Mouse (Mus musculus): ENCODE results near the gene Kcnt1. TPM values are rescaled to one million over a fixed set of nuclear protein-coding genes. Genes with fewer than 3 reads are reported as not detected.

The Kcnt1 gene
- total and polyA plus RNA-seq, 3 experiments, result 0.04 TPM; not detected in 2

DNA sequence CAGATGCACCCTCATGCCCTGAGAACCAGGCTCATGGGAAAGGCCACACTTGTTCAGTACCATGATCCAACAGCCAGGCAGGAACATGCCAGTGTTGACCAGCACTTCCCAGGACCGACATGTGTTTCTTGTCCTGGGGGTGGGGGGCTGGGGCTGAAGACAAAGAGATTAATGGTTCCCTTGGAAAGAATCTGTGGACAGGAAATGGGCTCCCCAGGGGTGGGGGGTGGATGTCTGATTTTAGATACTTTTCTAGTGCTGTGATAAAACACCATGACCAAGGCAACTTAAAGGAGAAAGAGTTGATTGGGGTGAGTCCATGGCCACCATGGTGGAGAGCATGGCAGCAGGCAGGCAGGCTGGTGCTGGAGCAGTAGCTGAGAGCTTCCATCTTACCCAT lies 18.7 kb downstream of the Kcnt1 start:
- no peak overlapping the region for H3K9ac ChIP-seq (ENCODE audit: insufficient read depth, low read depth)
- no peaks in the 10 kb centered on the region for H3K9me3 ChIP-seq (replicated peaks; ENCODE audit: low read length)
- H3K4me3 ChIP-seq (replicated peaks in 1 of 3; ENCODE audit: low read depth in 2 of 3, low read length in 2 of 3, poor library complexity in 1 of 3), result no peak overlapping the region
- no peaks in the 10 kb centered on the region for H3K79me2 ChIP-seq (replicated peaks; ENCODE audit: control insufficient read depth, extremely low read depth, insufficient read depth, poor library complexity, severe bottlenecking)
- H3K4me2 ChIP-seq (ENCODE audit: insufficient read depth, low read depth, poor library complexity, severe bottlenecking), result no peak overlapping the region
- no peaks in the 10 kb centered on the region for H3K4me1 ChIP-seq (ENCODE audit: control insufficient read depth in 1 of 2, insufficient read depth in 2 of 2)
- dilution Hi-C loops (cut with MboI; ENCODE audit: extremely low pct_ligation_motif_present, extremely low pct_unique_long_range_greater_than_20kb, low sequenced_read_pairs) (no loop called here), in situ Hi-C loops (cut with MboI; ENCODE audit: low pct_ligation_motif_present, low pct_unique_long_range_greater_than_20kb, low sequenced_read_pairs) (no loop called here)
- DNase-seq (ENCODE audit: extremely low read depth), result no peak
- TF ChIP-seq JUND (conservative IDR thresholded peaks at IDR 0.05; ENCODE audit: low read depth, low read length), result no peak
- no peak for TF ChIP-seq E2F4 (IDR thresholded peaks at IDR 0.05; ENCODE audit: insufficient replicate concordance, low read depth, low read length)
- peaks cover 93% of the 10 kb centered on the region for H3K27me3 ChIP-seq (replicated peaks)
- H3K36me3 ChIP-seq (replicated peaks in 1 of 2; ENCODE audit: control insufficient read depth in 1 of 2, insufficient read depth in 1 of 2, low read length in 1 of 2), result no peaks in the 10 kb centered on the region
- no peak overlapping the region for H3K27ac ChIP-seq (ENCODE audit: insufficient read depth, low read depth)

- no peaks in the 10 kb centered on the region for H3K9me3 ChIP-seq (replicated peaks; ENCODE audit: low read length)
- DNase-seq (ENCODE audit: extremely low read depth), result no peak
- no peak overlapping the region for H3K4me2 ChIP-seq (ENCODE audit: insufficient read depth, low read depth, poor library complexity, severe bottlenecking)
- H3K27ac ChIP-seq (ENCODE audit: insufficient read depth, low read depth), result no peak overlapping the region
- in situ Hi-C loops (cut with MboI; ENCODE audit: low pct_ligation_motif_present, low pct_unique_long_range_greater_than_20kb, low sequenced_read_pairs), result no loop called here
- H3K27me3 ChIP-seq (replicated peaks), result peaks cover 94% of the 10 kb centered on the region
- no peak overlapping the region for H3K9ac ChIP-seq (ENCODE audit: insufficient read depth, low read depth)
- H3K36me3 ChIP-seq (replicated peaks in 1 of 2; ENCODE audit: control insufficient read depth in 1 of 2, insufficient read depth in 1 of 2, low read length in 1 of 2), result no peaks in the 10 kb centered on the region
- dilution Hi-C loops (cut with MboI; ENCODE audit: extremely low pct_ligation_motif_present, extremely low pct_unique_long_range_greater_than_20kb, low sequenced_read_pairs), result no loop called here
- TF ChIP-seq EP300 (IDR thresholded peaks at IDR 0.05; ENCODE audit: low read length) (no peak), CHD2 (IDR thresholded peaks at IDR 0.05; ENCODE audit: low read length) (no peak), ZMIZ1 (IDR thresholded peaks at IDR 0.05; ENCODE audit: low read depth, low read length) (no peak), USF2 (conservative IDR thresholded peaks at IDR 0.05; ENCODE audit: low read depth, low read length) (no peak), NRF1 (IDR thresholded peaks at IDR 0.05; ENCODE audit: low read depth, low read length) (no peak)
- no peaks in the 10 kb centered on the region for H3K4me1 ChIP-seq (ENCODE audit: control insufficient read depth in 1 of 2, insufficient read depth in 2 of 2)
- H3K4me3 ChIP-seq (replicated peaks in 1 of 3; ENCODE audit: low read depth in 2 of 3, low read length in 2 of 3, poor library complexity in 1 of 3), result no peak overlapping the region
- H3K79me2 ChIP-seq (replicated peaks; ENCODE audit: control insufficient read depth, extremely low read depth, insufficient read depth, poor library complexity, severe bottlenecking), result no peaks in the 10 kb centered on the region
These were observed 21.2 kb downstream of the Kcnt1 start for GRCm38 (mm10) chr2:25884756-25885155.

DNA sequence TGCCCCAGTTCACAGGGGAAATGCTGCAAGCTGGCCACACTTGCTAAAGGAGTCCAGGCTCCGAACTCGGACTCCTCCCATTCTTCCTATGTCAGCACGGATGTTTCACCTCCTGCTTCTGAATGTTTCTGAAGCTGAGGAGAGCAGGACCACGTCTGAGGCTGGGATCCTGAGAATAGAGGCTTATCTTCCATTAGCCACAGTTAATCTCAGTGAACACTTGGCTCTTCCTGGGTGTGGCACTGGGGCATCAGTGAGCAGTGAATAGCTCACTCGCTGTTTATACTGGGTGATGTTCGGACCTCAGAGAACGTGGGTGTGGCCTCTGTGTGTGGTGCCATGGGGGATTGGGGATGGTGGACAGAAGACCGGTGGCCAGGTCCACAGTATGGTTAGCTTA lies 23.7 kb downstream of the Kcnt1 start:
- Histone ChIP-seq H3K79me2 (replicated peaks; ENCODE audit: control insufficient read depth, extremely low read depth, insufficient read depth, poor library complexity, severe bottlenecking) (no peaks in the 10 kb centered on the region), H3K9ac (ENCODE audit: insufficient read depth, low read depth) (no peak overlapping the region), H3K4me3 (replicated peaks in 1 of 3; ENCODE audit: low read depth in 2 of 3, low read length in 2 of 3, poor library complexity in 1 of 3) (no peak overlapping the region), H3K4me1 (ENCODE audit: control insufficient read depth in 1 of 2, insufficient read depth in 2 of 2) (no peaks in the 10 kb centered on the region), H3K9me3 (replicated peaks; ENCODE audit: low read length) (no peaks in the 10 kb centered on the region), H3K27ac (ENCODE audit: insufficient read depth, low read depth) (no peak overlapping the region), H3K27me3 (replicated peaks) (peaks cover 96% of the 10 kb centered on the region), H3K36me3 (replicated peaks in 1 of 2; ENCODE audit: control insufficient read depth in 1 of 2, insufficient read depth in 1 of 2, low read length in 1 of 2) (no peaks in the 10 kb centered on the region), H3K4me2 (ENCODE audit: insufficient read depth, low read depth, poor library complexity, severe bottlenecking) (no peak overlapping the region)
- in situ Hi-C loops (cut with MboI; ENCODE audit: low pct_ligation_motif_present, low pct_unique_long_range_greater_than_20kb, low sequenced_read_pairs), result no loop called here
- dilution Hi-C loops (cut with MboI; ENCODE audit: extremely low pct_ligation_motif_present, extremely low pct_unique_long_range_greater_than_20kb, low sequenced_read_pairs), result no loop called here
- TF ChIP-seq EP300 (IDR thresholded peaks at IDR 0.05; ENCODE audit: low read length), result no peak
- no peak for TF ChIP-seq ZMIZ1 (IDR thresholded peaks at IDR 0.05; ENCODE audit: low read depth, low read length)
- no peak for TF ChIP-seq KAT2A (IDR thresholded peaks at IDR 0.05; ENCODE audit: insufficient replicate concordance, low read length)
- TF ChIP-seq RAD21 (IDR thresholded peaks at IDR 0.05; ENCODE audit: low read depth, low read length), result no peak
- TF ChIP-seq ZNF384 (IDR thresholded peaks at IDR 0.05; ENCODE audit: low read depth, low read length), result no peak
- TF ChIP-seq CHD2 (IDR thresholded peaks at IDR 0.05; ENCODE audit: low read length), result no peak
- TF ChIP-seq PAX5 (IDR thresholded peaks at IDR 0.05; ENCODE audit: low read length), result no peak
- TF ChIP-seq MAFK (IDR thresholded peaks at IDR 0.05; ENCODE audit: insufficient replicate concordance, low read length), result no peak
- no peak for TF ChIP-seq GABPA (IDR thresholded peaks at IDR 0.05; ENCODE audit: insufficient replicate concordance, low read depth, low read length)
- no peak for TF ChIP-seq IRF4 (IDR thresholded peaks at IDR 0.05; ENCODE audit: low read depth, low read length)
- no peak for DNase-seq (ENCODE audit: extremely low read depth)

All from CH12.LX (cell line).